Mouse (Mus musculus) midbrain, embryonic 11.5 days (tissue): Measurements from ENCODE around the gene Glipr1. TPM values are rescaled to one million over a fixed set of nuclear protein-coding genes. Genes with fewer than 3 reads are reported as not detected.

Experiments
- ATAC-seq: fragments of 200-750 bp; cut with Nextera tagmentation; 2 replicates; pipeline ENCODE4 v1.8.0; 2017; ENCODE audit warnings: moderate TSS enrichment, moderate library complexity; ENCODE audit not compliant: low FRiP score
- DNase-seq: peaks from one replicate; pipeline ENCODE4 v3.0.0; 2015; ENCODE audit warnings: low spot score; ENCODE audit errors: missing footprints
- H3K27ac ChIP-seq: fragments of 300-500 bp; sonication (generic); 2 replicates; pipeline ENCODE4 v1.5.1; 2014; ENCODE audit warnings: low read depth, low read length
- H3K27me3 ChIP-seq: fragments of 300-500 bp; sonication (generic); 2 replicates; pipeline ENCODE4 v1.6.1; 2014; ENCODE audit warnings: mild to moderate bottlenecking, low read length, moderate library complexity, mixed read lengths; ENCODE audit not compliant: control insufficient read depth, insufficient read depth
- H3K36me3 ChIP-seq: fragments of 300-500 bp; sonication (generic); 2 replicates; pipeline ENCODE4 v1.6.1; 2014; ENCODE audit warnings: mild to moderate bottlenecking, low read length, moderate library complexity, mixed read lengths; ENCODE audit not compliant: control insufficient read depth, insufficient read depth
- H3K4me1 ChIP-seq: fragments of 300-500 bp; sonication (generic); 2 replicates; pipeline ENCODE4 v1.6.1; 2014; ENCODE audit warnings: low read length; ENCODE audit not compliant: control insufficient read depth, insufficient read depth
- H3K4me2 ChIP-seq: fragments of 300-500 bp; sonication (generic); 2 replicates; pipeline ENCODE4 v1.6.1; 2014; ENCODE audit warnings: mild to moderate bottlenecking, moderate library complexity
- H3K4me3 ChIP-seq: fragments of 300-500 bp; sonication (generic); 2 replicates; pipeline ENCODE4 v1.5.1; 2014; ENCODE audit warnings: low read depth, low read length
- H3K9ac ChIP-seq: fragments of 300-500 bp; sonication (generic); 2 replicates; pipeline ENCODE4 v1.6.1; 2014; ENCODE audit warnings: low read length
- H3K9me3 ChIP-seq: fragments of 300-500 bp; sonication (generic); 2 replicates; pipeline ENCODE4 v1.6.1; 2016; ENCODE audit warnings: low read length; ENCODE audit not compliant: control insufficient read depth
- WGBS: fragments of 180-500 bp; shearing (Covaris S2); extraction: QIAGEN DNeasy Blood & Tissue Kit; methylation state at CpG from one replicate; pipeline ENCODE4 v1.1.7; 2014; 5-methylcytosine and 5-hydroxymethylcytosine counted together
- polyA plus RNA-seq: library from polyadenylated mRNA; unstranded; fragments of >200 nt; fragmentation: Nextera tagmentation; extraction: Ambion mirVana; gene quantifications from 2 replicates; pipeline ENCODE4 v1.2.1, GENCODE M21; 2014

The Glipr1 gene
- polyA plus RNA-seq, 1 experiment from 2014 or later: 0.49 TPM

GRCm38 (mm10) chr10:112001350-112001749, 1.1 kb downstream of the Glipr1 start:
- H3K4me3 ChIP-seq: no peak overlapping the region
- no peaks in the 10 kb centered on the region for H3K27me3 ChIP-seq
- WGBS: 86% methylated on average over 2 of the region's 2 CpGs
- no peak for DNase-seq
- H3K4me2 ChIP-seq: no peak overlapping the region
- no peak overlapping the region for H3K27ac ChIP-seq
- H3K9me3 ChIP-seq: no peaks in the 10 kb centered on the region
- no peaks in the 10 kb centered on the region for H3K36me3 ChIP-seq
- no peak overlapping the region for H3K9ac ChIP-seq
- ATAC-seq: no peak
- H3K4me1 ChIP-seq: no peaks in the 10 kb centered on the region

GRCm38 (mm10) chr10:112000568-112000967, 1.9 kb downstream of the Glipr1 start:
- WGBS: 81% methylated on average over 5 of the region's 5 CpGs
- no peaks in the 10 kb centered on the region for H3K36me3 ChIP-seq

GRCm38 (mm10) chr10:111999765-112000164, 2.7 kb downstream of the Glipr1 start:
- Histone ChIP-seq H3K4me1 (no peaks in the 10 kb centered on the region), H3K27ac (no peak overlapping the region), H3K9me3 (no peaks in the 10 kb centered on the region), H3K36me3 (no peaks in the 10 kb centered on the region), H3K4me2 (no peak overlapping the region), H3K4me3 (no peak overlapping the region), H3K9ac (no peak overlapping the region), H3K27me3 (no peaks in the 10 kb centered on the region)
- no peak for ATAC-seq
- DNase-seq: no peak
- 72% methylated on average over 3 of the region's 3 CpGs for WGBS

More at GRCm38 (mm10) chr10:112000568-112000967, 1.9 kb downstream of the Glipr1 start:
- Histone ChIP-seq H3K4me2 (no peak overlapping the region), H3K9ac (no peak overlapping the region), H3K4me3 (no peak overlapping the region), H3K4me1 (no peaks in the 10 kb centered on the region), H3K27ac (no peak overlapping the region), H3K27me3 (no peaks in the 10 kb centered on the region), H3K9me3 (no peaks in the 10 kb centered on the region)
- no peak for DNase-seq
- no peak for ATAC-seq

- Histone ChIP-seq H3K4me3 (no peak overlapping the region), H3K4me2 (no peak overlapping the region), H3K27me3 (no peaks in the 10 kb centered on the region), H3K9me3 (no peaks in the 10 kb centered on the region), H3K27ac (no peak overlapping the region), H3K4me1 (no peaks in the 10 kb centered on the region), H3K36me3 (no peaks in the 10 kb centered on the region), H3K9ac (no peak overlapping the region)
- no peak for ATAC-seq
- DNase-seq: no peak
Measured at GRCm38 (mm10) chr10:111997671-111998070, 4.8 kb downstream of the Glipr1 start.

GRCm38 (mm10) chr10:111996911-111997347, 5.5 kb downstream of the Glipr1 start:
- no peak for DNase-seq
- no peak overlapping the region for H3K4me3 ChIP-seq
- H3K4me1 ChIP-seq: no peaks in the 10 kb centered on the region
- no peak overlapping the region for H3K9ac ChIP-seq
- no peaks in the 10 kb centered on the region for H3K36me3 ChIP-seq
- no peaks in the 10 kb centered on the region for H3K9me3 ChIP-seq
- ATAC-seq: no peak
- WGBS: 80% methylated on average over 8 of the region's 8 CpGs
- no peak overlapping the region for H3K27ac ChIP-seq
- H3K27me3 ChIP-seq: no peaks in the 10 kb centered on the region
- H3K4me2 ChIP-seq: no peak overlapping the region

DNA sequence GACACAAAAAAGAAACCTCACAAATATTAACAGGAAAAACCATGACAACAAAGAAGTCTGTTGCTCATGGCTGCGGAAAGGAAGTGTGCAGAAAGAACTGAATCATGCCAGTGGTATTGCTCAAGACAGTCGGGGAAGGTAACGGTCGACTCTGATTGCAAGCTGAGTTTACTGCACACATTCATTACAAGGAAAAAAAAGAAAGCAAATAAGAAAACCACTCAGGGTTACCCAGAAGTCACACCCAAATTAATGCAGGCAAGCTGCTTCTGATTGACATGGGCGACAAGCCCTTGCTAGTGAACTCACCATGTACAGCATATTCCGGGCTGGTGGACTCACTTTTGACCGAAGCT, 5.9 kb downstream of the Glipr1 start:
- H3K27ac ChIP-seq: no peak overlapping the region
- DNase-seq (no peak), ATAC-seq (no peak)
- no peak overlapping the region for H3K4me2 ChIP-seq
- H3K27me3 ChIP-seq: no peaks in the 10 kb centered on the region
- no peaks in the 10 kb centered on the region for H3K4me1 ChIP-seq
- no peak overlapping the region for H3K4me3 ChIP-seq
- no peaks in the 10 kb centered on the region for H3K9me3 ChIP-seq
- H3K9ac ChIP-seq: no peak overlapping the region
- no peaks in the 10 kb centered on the region for H3K36me3 ChIP-seq
- 95% methylated on average over 7 of the region's 7 CpGs for WGBS

GRCm38 (mm10) chr10:111995803-111996548, 6.5 kb downstream of the Glipr1 start:
- 93% methylated on average over 11 of the region's 11 CpGs for WGBS
- no peaks in the 10 kb centered on the region for H3K9me3 ChIP-seq
- no peaks in the 10 kb centered on the region for H3K36me3 ChIP-seq
- H3K27ac ChIP-seq: no peak overlapping the region
- H3K4me1 ChIP-seq: no peaks in the 10 kb centered on the region
- no peak overlapping the region for H3K4me3 ChIP-seq
- ATAC-seq: no peak
- H3K9ac ChIP-seq: no peak overlapping the region
- H3K4me2 ChIP-seq: no peak overlapping the region
- no peaks in the 10 kb centered on the region for H3K27me3 ChIP-seq
- DNase-seq: no peak

GRCm38 (mm10) chr10:111986453-111986852, 16.0 kb downstream of the Glipr1 start:
- H3K4me3 ChIP-seq: no peak overlapping the region
- H3K27me3 ChIP-seq: no peaks in the 10 kb centered on the region
- no peak overlapping the region for H3K9ac ChIP-seq
- H3K36me3 ChIP-seq: peaks cover 4% of the 10 kb centered on the region; the same call in 1 of the 2 replicates
- H3K27ac ChIP-seq: no peak overlapping the region
- H3K4me1 ChIP-seq: no peaks in the 10 kb centered on the region
- 92% methylated on average over 6 of the region's 6 CpGs for WGBS
- H3K9me3 ChIP-seq: no peaks in the 10 kb centered on the region
- no peak for ATAC-seq
- no peak overlapping the region for H3K4me2 ChIP-seq
- no peak for DNase-seq

GRCm38 (mm10) chr10:111983070-111983469, 19.4 kb downstream of the Glipr1 start:
- H3K9me3 ChIP-seq: no peaks in the 10 kb centered on the region
- DNase-seq (no peak), ATAC-seq (no peak)
- no peak overlapping the region for H3K4me3 ChIP-seq
- H3K4me1 ChIP-seq: no peaks in the 10 kb centered on the region
- H3K36me3 ChIP-seq: peaks cover 12% of the 10 kb centered on the region; the same call in 1 of the 2 replicates
- no peaks in the 10 kb centered on the region for H3K27me3 ChIP-seq
- WGBS: 92% methylated on average over 5 of the region's 5 CpGs
- H3K9ac ChIP-seq: no peak overlapping the region
- H3K27ac ChIP-seq: no peak overlapping the region
- H3K4me2 ChIP-seq: no peak overlapping the region
